Mouse (Mus musculus): ENCODE data around the gene Ly6g6f. TPM values are rescaled to one million over a fixed set of nuclear protein-coding genes. Genes with fewer than 3 reads are reported as not detected.
A peak's percentile ranks its signal among the peaks of the same experiment; 100 is the strongest.

Gene Ly6g6f
- polyA plus RNA-seq, 1 experiment from 2014 or later: 0.29 TPM

- Histone ChIP-seq H3K9me3 (replicated peaks) (no peaks in the 10 kb centered on the region), H3K27ac (no peak overlapping the region), H3K4me1 (replicated peaks) (peaks cover 41% of the 10 kb centered on the region), H3K9ac (peak overlapping the region; percentile 74; the same call in 1 of the 2 replicates), H3K27me3 (peaks cover 17% of the 10 kb centered on the region), H3K4me2 (peak overlapping the region; percentile 71), H3K36me3 (peaks cover 37% of the 10 kb centered on the region), H3K4me3 (peak overlapping the region; percentile 73)
- no peak for ATAC-seq (replicated peaks; ENCODE audit: insufficient number of reproducible peaks, insufficient read depth, low FRiP score, low read depth)
- WGBS: 66% methylated on average over 22 of the region's 22 CpGs
Observed at GRCm38 (mm10) chr17:35060737-35061297, 24.6 kb downstream of the Ly6g6f start.

GRCm38 (mm10) chr17:35060071-35060470, 25.3 kb downstream of the Ly6g6f start:
- H3K4me2 ChIP-seq: peak overlapping the region; percentile 71
- H3K27ac ChIP-seq: peak overlapping the region; percentile 93
- WGBS: 28% methylated on average over 14 of the region's 14 CpGs
- peaks cover 45% of the 10 kb centered on the region for H3K36me3 ChIP-seq
- H3K27me3 ChIP-seq: peaks cover 10% of the 10 kb centered on the region
- no peaks in the 10 kb centered on the region for H3K9me3 ChIP-seq (replicated peaks)
- peaks cover 37% of the 10 kb centered on the region for H3K4me1 ChIP-seq (replicated peaks)
- H3K4me3 ChIP-seq: peak overlapping the region; percentile 73
- peak overlapping the region; percentile 74 for H3K9ac ChIP-seq
- no peak for ATAC-seq (replicated peaks; ENCODE audit: insufficient number of reproducible peaks, insufficient read depth, low FRiP score, low read depth)

GRCm38 (mm10) chr17:35058911-35059892, 26.2 kb downstream of the Ly6g6f start, which contains the start of gene Ddah2:
Ddah2 (plus strand) TSS chr17:35059035.
- Histone ChIP-seq H3K36me3 (peaks cover 52% of the 10 kb centered on the region), H3K4me1 (replicated peaks) (peaks cover 28% of the 10 kb centered on the region), H3K27me3 (peaks cover 2% of the 10 kb centered on the region; the same call in 1 of the 2 replicates), H3K27ac (peak within 1 kb of the TSS; percentile 93), H3K9ac (peak within 1 kb of the TSS; percentile 74), H3K4me2 (peak within 1 kb of the TSS; percentile 71), H3K9me3 (replicated peaks) (no peaks in the 10 kb centered on the region), H3K4me3 (peak within 1 kb of the TSS; percentile 73)
- WGBS: under 1% methylated on average over 57 of the region's 57 CpGs
- ATAC-seq (replicated peaks; ENCODE audit: insufficient number of reproducible peaks, insufficient read depth, low FRiP score, low read depth): peak; percentile 91

- no peaks in the 10 kb centered on the region for H3K9me3 ChIP-seq (replicated peaks)
- H3K27ac ChIP-seq: peak overlapping the region; percentile 93
- H3K9ac ChIP-seq: 0 out of 2 replicates have a peak overlapping the region, but pooled peaks have one; percentile 74
- no peak overlapping the region; the same call in 1 of the 2 replicates for H3K4me2 ChIP-seq
- peaks cover 61% of the 10 kb centered on the region for H3K36me3 ChIP-seq
- 56% methylated on average over 9 of the region's 9 CpGs for WGBS
- no peaks in the 10 kb centered on the region for H3K27me3 ChIP-seq
- H3K4me1 ChIP-seq (replicated peaks): peaks cover 32% of the 10 kb centered on the region
- no peak for ATAC-seq (replicated peaks; ENCODE audit: insufficient number of reproducible peaks, insufficient read depth, low FRiP score, low read depth)
- peak overlapping the region; percentile 73 for H3K4me3 ChIP-seq
Observed at GRCm38 (mm10) chr17:35058316-35058715, 27.1 kb downstream of the Ly6g6f start.

GRCm38 (mm10) chr17:35057090-35057489, 28.3 kb downstream of the Ly6g6f start:
- Histone ChIP-seq H3K4me2 (no peak overlapping the region), H3K4me1 (replicated peaks) (peaks cover 41% of the 10 kb centered on the region), H3K4me3 (no peak overlapping the region), H3K36me3 (peaks cover 73% of the 10 kb centered on the region), H3K9ac (no peak overlapping the region), H3K9me3 (replicated peaks) (no peaks in the 10 kb centered on the region), H3K27ac (no peak overlapping the region), H3K27me3 (no peaks in the 10 kb centered on the region)
- 77% methylated on average over 3 of the region's 3 CpGs for WGBS
- ATAC-seq (replicated peaks; ENCODE audit: insufficient number of reproducible peaks, insufficient read depth, low FRiP score, low read depth): no peak

GRCm38 (mm10) chr17:35055691-35056495, 29.5 kb downstream of the Ly6g6f start:
- ATAC-seq (replicated peaks; ENCODE audit: insufficient number of reproducible peaks, insufficient read depth, low FRiP score, low read depth): no peak
- peak overlapping the region; percentile 33; the same call in 1 of the 2 replicates for H3K27ac ChIP-seq
- no peaks in the 10 kb centered on the region for H3K9me3 ChIP-seq (replicated peaks)
- H3K4me3 ChIP-seq: no peak overlapping the region
- H3K36me3 ChIP-seq: peaks cover 63% of the 10 kb centered on the region
- no peak overlapping the region for H3K9ac ChIP-seq
- no peak overlapping the region for H3K4me2 ChIP-seq
- no peaks in the 10 kb centered on the region for H3K27me3 ChIP-seq
- WGBS: 85% methylated on average over 7 of the region's 7 CpGs
- H3K4me1 ChIP-seq (replicated peaks): peaks cover 41% of the 10 kb centered on the region

- no peaks in the 10 kb centered on the region for H3K9me3 ChIP-seq (replicated peaks)
- H3K4me2 ChIP-seq: peak overlapping the region; percentile 76
- peak overlapping the region; percentile 80 for H3K9ac ChIP-seq
- 55% methylated on average over 12 of the region's 12 CpGs for WGBS
- H3K4me1 ChIP-seq (replicated peaks): peaks cover 46% of the 10 kb centered on the region
- peak overlapping the region; percentile 73 for H3K4me3 ChIP-seq
- H3K27me3 ChIP-seq: no peaks in the 10 kb centered on the region
- peaks cover 48% of the 10 kb centered on the region for H3K36me3 ChIP-seq
- no peak for ATAC-seq (replicated peaks; ENCODE audit: insufficient number of reproducible peaks, insufficient read depth, low FRiP score, low read depth)
- peak overlapping the region; percentile 98 for H3K27ac ChIP-seq
Observed at GRCm38 (mm10) chr17:35052271-35052798, 33.1 kb downstream of the Ly6g6f start.

- H3K9me3 ChIP-seq (replicated peaks): no peaks in the 10 kb centered on the region
- H3K9ac ChIP-seq: peak overlapping the region; percentile 80
- peak overlapping the region; percentile 73 for H3K4me3 ChIP-seq
- no peaks in the 10 kb centered on the region for H3K27me3 ChIP-seq
- peak; percentile 71 for ATAC-seq (replicated peaks; ENCODE audit: insufficient number of reproducible peaks, insufficient read depth, low FRiP score, low read depth)
- under 1% methylated on average over 21 of the region's 21 CpGs for WGBS
- peak overlapping the region; percentile 98 for H3K27ac ChIP-seq
- peaks cover 42% of the 10 kb centered on the region for H3K36me3 ChIP-seq
- H3K4me1 ChIP-seq (replicated peaks): peaks cover 52% of the 10 kb centered on the region
- H3K4me2 ChIP-seq: peak overlapping the region; percentile 76
Observed at GRCm38 (mm10) chr17:35051156-35052086, 34.0 kb downstream of the Ly6g6f start.

- WGBS: under 1% methylated on average over 27 of the region's 27 CpGs
- Histone ChIP-seq H3K9ac (peak overlapping the region; percentile 76), H3K9me3 (replicated peaks) (no peaks in the 10 kb centered on the region), H3K27ac (peak overlapping the region; percentile 98), H3K4me1 (replicated peaks) (peaks cover 58% of the 10 kb centered on the region), H3K4me2 (peak overlapping the region; percentile 76), H3K27me3 (no peaks in the 10 kb centered on the region), H3K4me3 (peak overlapping the region; percentile 73), H3K36me3 (peaks cover 30% of the 10 kb centered on the region)
- ATAC-seq (replicated peaks; ENCODE audit: insufficient number of reproducible peaks, insufficient read depth, low FRiP score, low read depth): peak; percentile 15
Observed at GRCm38 (mm10) chr17:35050126-35050750, 35.2 kb downstream of the Ly6g6f start.

Measured in heart, embryonic 15.5 days (tissue).